Mouse (Mus musculus) cortical plate, adult 2 months (tissue): ENCODE data around the gene Gm6583.

Experiments
- CTCF ChIP-seq: fragments of 200-500 bp; IDR thresholded peaks from 2 replicates; pipeline ENCODE4 v1.5.1; 2011; ENCODE audit warnings: mild to moderate bottlenecking, control low read depth, low read length; ENCODE audit not compliant: insufficient read depth; ENCODE audit errors: extremely low read depth
- POLR2A ChIP-seq: fragments of 200-500 bp; IDR thresholded peaks from 2 replicates; pipeline ENCODE4 v1.6.1; 2011; ENCODE audit warnings: mild to moderate bottlenecking, low read length, control low read depth; ENCODE audit not compliant: insufficient read depth; ENCODE audit errors: extremely low read depth

DNA sequence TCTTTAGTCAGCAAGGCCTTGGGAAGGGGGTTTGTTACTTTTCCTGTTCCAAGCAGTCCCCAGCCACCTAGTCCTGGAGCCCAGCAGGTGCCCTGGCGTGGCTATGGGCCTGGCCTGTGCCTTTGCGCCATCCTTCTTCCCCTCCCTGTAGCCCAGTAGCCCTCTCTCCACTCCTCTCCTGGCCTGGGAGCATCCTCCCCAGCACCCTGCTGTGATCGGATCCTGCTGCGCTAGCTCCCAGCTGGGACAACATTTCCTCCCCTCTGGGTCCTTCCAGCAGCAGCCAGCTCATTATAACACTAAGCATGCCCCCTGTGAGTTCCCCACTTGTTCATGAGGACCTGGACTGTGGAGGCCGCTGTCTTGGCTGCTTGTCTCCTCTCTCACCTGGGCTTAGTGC is 50.0 kb downstream of the Gm6583 start:
- TF ChIP-seq CTCF = no peak
- no peak for TF ChIP-seq POLR2A
